Mouse (Mus musculus): ENCODE measurements around the gene Crp.

- TF ChIP-seq ZC3H11A (IDR thresholded peaks at IDR 0.05; ENCODE audit: borderline replicate concordance, low read depth, low read length) (no peak), HCFC1 (IDR thresholded peaks at IDR 0.05; ENCODE audit: borderline replicate concordance, insufficient read depth, low read length) (no peak)
Observed at GRCm38 (mm10) chr1:172785886-172786285, 88.0 kb downstream of the Crp start.
